Mouse (Mus musculus): Measurements from ENCODE around the gene Zfp874a. TPM values are rescaled to one million over a fixed set of nuclear protein-coding genes. Genes with fewer than 3 reads are reported as not detected.
"Not testable (repeated sequence)": the region's sequence is repeated elsewhere in the genome, so short reads cannot be mapped to it uniquely, and the experiment has no call there.

The Zfp874a gene
- total RNA-seq (2014; fragmentation: Nextera tagmentation) (8.7 and 14.3 TPM in 2 replicates), total RNA-seq (2017) (13.7 and 21.8 TPM in 2 replicates)

DNA sequence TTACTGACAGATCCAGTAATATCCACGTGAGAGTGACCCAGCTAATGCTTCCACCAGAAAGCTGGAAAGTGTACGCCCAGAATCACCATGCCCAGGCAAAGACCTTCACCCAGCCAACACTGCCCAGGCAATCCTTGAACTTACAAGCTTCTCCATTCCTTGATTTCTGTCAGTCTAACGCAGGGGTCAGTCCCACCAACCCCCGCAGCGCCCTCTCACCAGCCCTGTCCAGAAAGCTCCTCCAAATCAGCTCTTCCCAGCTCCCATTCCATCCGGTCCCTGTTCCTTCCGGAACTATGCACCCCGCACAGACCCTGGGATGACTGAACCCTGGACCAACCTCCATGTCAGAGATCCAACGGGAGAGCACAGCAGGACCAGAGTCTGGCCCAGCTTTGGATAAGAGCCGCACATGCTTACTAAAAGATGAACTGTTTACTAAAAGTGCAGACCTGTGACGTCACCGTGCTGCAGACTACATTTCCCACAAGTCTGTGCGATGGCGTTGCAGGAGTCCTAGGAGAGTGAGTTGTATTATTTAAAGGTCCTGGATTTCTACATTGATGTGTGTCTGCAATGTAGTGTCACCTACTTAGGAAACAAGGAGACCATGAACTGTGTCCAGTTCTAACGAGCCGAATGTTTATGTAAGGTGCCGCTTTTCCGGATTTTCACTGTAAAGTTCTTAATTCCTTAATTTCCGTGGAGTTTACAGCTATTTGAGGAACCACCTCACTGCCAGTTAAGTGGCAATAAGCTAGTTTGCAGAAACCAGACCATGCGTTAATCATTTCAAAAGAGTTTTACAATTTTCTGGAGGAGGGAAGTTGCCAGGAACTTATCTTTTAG lies at the start of gene Zfp874a:
Gene Zfp874a (minus strand): TSS at position 453 of the 849 bp plus-strand sequence.
- ATAC-seq (replicated peaks; ENCODE audit: low FRiP score, low TSS enrichment, poor library complexity, severe bottlenecking) = peak; percentile 100

DNA sequence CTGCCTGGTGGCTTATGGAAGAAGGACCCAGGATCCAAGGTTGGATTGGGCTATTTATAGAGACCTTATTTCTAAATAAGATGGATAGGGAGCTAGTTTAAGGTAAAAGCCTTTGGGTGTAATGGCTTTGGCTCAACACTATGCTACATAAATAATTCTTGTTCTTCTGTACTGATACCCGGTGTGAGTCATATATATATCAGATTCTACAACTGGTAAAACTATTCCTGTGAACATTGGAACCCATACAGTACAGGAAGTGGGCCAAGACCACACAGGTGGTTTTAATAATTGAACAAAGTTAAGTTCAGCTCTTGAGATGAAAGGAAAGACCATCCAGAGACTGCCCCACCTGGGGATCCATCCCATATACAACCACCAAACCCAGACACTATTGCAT lies 49.5 kb upstream of the Zfp874a start:
- no peak for ATAC-seq (replicated peaks; ENCODE audit: low FRiP score, low TSS enrichment, poor library complexity, severe bottlenecking)

DNA sequence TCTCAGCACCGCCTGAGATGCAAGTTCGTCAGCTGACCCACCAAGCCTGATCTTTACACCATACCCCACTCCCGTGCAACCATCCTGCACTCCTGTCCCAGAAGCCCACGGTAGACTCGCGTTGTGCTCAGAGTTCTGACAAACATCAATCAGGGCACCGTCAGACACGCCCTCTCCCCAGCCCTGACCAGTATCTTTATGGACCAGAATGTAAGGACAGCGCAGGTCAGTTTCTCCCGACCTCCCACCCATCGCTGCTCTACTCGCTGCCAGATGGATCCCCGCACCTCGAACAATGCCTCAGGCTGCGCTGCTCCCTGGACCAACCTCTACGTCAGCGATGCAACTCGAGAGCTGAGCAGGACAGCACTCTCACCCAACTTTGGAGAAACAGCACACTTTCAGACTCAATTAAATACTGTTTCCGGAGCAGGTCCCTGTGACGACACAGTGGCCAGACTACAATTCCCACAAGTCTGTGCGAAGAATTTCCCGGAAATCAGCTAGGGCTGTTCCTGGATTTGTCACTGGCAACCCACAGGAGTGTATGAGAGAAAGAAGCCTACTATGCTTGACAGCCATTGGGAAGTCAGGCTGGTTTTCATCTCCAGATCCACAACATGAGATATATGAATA lies 48.8 kb upstream of the Zfp874a start, which contains the start of gene Zfp58:
Gene Zfp58 (minus strand): TSS at position 472 of the 636 bp plus-strand sequence.
- ATAC-seq (replicated peaks; ENCODE audit: low FRiP score, low TSS enrichment, poor library complexity, severe bottlenecking) = peak; percentile 98

DNA sequence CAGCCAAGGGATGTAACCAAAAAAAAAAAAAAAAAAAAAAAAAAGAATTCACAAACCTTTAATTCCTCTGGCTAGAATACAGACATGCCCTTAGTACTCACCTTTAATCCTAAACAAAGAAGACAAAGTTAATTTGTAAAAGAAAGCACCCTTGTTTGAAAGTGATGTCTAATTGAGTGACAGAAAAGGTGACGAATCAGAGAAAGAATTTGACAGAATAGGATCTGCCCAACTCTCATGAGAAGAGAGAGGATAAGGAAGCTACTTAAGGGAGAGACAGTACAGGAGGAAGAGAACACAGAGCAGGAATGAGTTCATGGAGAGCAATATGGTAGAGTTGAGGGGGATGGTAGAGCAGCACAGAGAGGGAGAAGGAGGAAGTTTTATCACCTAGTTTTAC lies 44.2 kb upstream of the Zfp874a start:
- ATAC-seq (replicated peaks; ENCODE audit: low FRiP score, low TSS enrichment, poor library complexity, severe bottlenecking) = no peak

DNA sequence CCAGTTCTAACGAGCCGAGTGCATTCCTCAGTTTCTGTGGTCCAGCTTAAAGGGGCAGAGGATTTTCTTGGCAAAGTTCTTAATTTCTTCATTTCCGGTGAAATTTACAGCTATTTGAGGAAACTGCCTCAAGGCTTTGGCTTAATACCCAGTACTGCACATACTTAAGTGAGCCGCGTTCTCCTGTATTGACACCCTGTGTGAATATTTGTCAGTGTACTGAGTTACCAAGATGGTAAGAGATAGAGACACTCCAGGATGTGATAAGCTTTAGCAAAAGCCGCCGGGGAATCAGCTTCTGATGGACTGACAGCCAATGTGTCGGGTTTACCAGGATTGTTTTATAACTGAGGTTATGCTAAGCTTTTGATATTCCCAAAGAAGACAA lies 33.0 kb upstream of the Zfp874a start:
- peak; percentile 18 for ATAC-seq (replicated peaks; ENCODE audit: low FRiP score, low TSS enrichment, poor library complexity, severe bottlenecking)

DNA sequence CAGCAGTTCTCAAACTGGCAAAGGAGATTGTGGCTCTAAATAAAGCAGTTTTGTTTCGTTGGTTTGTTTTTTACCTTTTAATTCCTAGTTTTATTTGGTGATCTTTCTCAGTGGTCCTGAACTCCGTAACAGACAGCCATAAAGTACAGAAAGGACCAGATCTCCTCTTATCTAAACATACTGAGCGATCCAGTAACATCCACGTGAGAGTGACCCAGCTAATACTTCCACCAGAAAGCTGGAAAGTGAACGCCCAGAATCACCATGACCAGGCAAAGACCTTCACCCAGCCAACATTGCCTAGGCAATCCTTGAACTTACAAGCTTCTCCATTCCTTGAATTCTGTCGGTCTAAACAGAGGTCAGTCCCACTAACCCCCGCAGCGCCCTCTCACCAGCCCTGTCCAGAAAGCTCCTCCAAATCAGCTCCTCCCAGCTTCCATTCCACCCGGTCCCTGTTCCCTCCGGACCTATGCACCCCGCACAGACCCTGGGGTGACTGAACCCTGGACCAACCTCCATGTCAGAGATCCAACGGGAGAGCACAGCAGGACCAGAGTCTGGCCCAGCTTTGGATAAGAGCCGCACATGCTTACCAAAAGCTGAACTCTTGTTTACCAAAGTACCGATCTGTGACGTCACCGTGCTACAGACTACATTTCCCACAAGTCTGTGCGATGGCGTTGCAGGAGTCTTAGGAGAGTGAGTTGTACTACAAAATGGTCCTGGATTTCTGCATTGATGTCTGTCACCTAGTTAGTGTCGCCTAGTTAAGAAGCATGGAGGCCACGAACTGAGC lies 32.4 kb upstream of the Zfp874a start, which contains the start of gene Zfp874b:
Gene Zfp874b (minus strand): TSS at position 634 of the 799 bp plus-strand sequence.
- ATAC-seq (replicated peaks; ENCODE audit: low FRiP score, low TSS enrichment, poor library complexity, severe bottlenecking) = peak; percentile 97

DNA sequence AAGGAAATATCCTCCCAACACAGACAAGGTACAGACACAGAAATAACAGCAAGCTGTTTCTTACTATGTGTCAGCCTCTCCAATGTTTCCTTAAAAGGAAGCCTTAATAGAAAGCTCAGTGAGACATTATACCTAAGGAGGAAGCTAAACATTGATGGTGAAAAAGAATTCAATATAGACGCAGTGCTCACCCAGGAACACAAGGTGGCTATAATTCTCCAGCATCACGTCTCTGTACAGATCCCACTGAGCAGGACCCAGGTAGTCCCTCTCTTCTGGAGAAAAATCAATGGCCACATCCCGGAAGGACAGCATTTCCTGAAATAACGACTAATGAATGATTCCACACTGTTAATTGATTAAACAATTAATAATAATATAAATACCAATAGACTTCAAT lies 30.1 kb upstream of the Zfp874a start:
- no peak for ATAC-seq (replicated peaks; ENCODE audit: low FRiP score, low TSS enrichment, poor library complexity, severe bottlenecking)

DNA sequence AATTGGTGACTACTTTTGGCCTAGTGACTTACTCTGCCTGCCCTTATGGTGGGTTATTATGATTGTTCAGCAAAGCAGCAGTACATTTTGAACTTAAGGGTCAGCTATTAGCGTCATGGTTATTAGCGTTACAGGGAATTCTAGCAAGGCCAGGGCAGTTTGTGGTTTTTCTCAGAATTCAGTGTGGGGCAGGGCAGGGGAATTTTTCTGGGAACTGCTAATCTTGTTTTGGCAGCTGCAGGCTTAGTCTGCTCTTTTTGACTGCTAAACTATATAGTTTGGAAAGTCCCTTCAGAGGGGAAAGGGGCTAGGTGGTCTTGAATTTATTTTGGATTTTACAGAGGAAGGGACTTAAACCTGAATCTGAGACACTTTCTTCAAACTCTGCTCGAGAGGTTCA lies 17.9 kb upstream of the Zfp874a start:
- ATAC-seq (replicated peaks; ENCODE audit: low FRiP score, low TSS enrichment, poor library complexity, severe bottlenecking) = no peak

DNA sequence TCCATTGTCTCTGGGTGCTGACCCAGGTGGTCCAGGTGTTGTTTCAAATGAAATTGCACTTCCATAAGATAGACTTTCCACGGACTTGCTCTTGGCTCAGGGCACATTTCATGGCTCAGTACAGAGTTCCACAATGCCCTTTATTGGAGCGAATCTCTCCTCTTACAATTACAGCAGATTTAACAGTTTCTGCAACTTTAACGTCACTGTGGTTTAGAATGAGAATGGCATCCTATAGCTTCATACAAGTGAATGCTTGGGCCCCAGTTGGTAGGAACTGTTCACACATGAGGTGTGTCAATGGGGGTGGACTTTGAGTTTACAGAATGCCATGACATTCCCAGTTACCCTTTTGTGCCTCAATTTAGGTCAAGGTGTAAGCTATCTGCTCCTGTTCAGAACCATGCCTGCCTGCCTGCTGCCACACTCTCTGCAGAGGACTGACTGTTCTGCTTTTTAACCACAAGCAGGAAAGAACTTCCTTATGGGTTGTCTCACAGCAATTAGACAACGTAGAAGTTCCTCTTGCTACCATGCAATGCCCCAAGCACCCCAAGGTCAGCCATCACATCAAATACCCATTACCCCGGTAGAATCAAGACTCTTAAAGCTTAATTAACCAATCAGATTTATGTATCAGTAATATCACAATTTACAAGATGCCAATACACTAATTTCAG lies 12.2 kb upstream of the Zfp874a start:
- not testable (repeated sequence) for ATAC-seq (replicated peaks; ENCODE audit: low FRiP score, low TSS enrichment, poor library complexity, severe bottlenecking)

DNA sequence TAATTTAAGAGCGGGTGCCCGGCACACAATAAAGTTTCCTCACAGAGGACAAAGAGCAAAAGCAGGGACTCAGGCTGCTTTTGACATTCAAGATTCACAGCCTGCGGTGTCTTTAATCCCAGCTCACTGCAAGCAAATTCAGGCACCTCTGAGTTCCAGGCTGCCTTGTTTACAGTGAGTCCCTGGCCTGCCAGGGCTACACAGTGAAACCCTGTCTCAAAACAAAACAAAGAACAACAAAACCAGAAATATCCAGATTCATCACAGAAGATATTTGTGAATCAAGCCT lies 541 bp upstream of the Zfp874a start:
- peak; percentile 25 for ATAC-seq (replicated peaks; ENCODE audit: low FRiP score, low TSS enrichment, poor library complexity, severe bottlenecking)

DNA sequence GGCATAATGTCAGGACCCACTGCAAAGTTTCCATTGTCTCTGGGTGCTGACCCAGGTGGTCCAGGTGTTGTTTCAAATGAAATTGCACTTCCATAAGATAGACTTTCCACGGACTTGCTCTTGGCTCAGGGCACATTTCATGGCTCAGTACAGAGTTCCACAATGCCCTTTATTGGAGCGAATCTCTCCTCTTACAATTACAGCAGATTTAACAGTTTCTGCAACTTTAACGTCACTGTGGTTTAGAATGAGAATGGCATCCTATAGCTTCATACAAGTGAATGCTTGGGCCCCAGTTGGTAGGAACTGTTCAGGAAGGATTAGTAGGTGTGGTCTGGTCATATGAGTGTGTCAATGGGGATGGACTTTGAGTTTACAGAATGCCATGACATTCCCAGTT lies 14.3 kb downstream of the Zfp874a start:
- ATAC-seq (replicated peaks; ENCODE audit: low FRiP score, low TSS enrichment, poor library complexity, severe bottlenecking) = not testable (repeated sequence)

DNA sequence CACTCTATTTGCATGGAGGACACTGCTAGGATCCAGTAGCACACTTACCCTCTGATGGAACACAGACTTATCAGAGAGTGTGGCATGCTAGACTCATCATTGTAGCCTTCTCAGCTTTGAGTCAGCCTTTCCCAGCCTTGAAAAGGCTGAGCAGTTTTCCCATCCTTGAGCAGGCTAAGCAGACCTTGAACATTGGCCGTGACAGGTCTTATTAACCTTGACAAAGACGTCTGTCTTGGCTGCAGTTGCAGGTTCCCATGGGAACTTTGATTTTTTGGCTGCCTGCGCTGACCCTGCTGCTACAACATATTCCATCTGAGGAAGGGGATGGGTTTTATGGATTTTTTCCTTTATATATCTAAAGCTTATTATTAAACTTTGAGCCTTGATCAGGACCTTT lies 23.3 kb downstream of the Zfp874a start:
- ATAC-seq (replicated peaks; ENCODE audit: low FRiP score, low TSS enrichment, poor library complexity, severe bottlenecking) = no peak

DNA sequence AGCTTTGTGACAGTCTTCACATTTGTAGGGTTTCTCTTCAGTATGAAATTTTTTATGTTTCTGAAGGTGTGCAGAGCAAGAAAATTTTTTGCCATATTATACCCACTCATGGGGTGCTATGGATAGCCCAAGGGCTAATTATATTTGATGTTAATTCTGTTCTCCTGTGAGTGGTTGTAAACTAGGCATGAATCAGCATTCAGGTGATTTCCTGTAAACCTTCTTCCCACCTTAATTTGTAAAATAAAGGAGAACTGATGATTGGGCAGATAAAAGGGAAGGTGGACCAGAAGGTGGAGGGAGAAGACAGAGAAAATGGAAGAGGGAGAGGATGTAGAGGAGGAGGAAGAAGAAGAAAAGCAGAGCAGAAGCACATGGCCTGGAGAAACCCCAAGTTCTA lies 25.7 kb downstream of the Zfp874a start:
- ATAC-seq (replicated peaks; ENCODE audit: low FRiP score, low TSS enrichment, poor library complexity, severe bottlenecking) = not testable (repeated sequence)

DNA sequence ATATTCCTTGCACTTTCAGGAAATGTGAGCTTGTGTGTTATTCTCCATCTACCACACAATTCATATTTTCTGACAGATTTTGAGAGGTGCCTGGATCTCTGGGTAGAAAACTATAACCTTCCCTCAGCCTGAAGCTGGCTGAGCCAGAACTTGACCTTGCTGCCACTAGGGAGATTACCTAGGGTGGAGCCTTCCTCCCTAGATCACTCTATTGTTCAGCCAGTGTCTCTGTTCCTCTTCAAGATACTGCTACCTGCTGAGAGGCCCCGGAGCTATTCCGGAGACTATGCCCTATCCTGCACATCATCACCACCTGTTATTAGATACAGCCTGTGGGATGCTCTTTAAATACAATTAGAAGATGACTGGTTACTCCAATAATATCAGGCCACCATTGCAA lies 28.9 kb downstream of the Zfp874a start:
- not testable (repeated sequence) for ATAC-seq (replicated peaks; ENCODE audit: low FRiP score, low TSS enrichment, poor library complexity, severe bottlenecking)

DNA sequence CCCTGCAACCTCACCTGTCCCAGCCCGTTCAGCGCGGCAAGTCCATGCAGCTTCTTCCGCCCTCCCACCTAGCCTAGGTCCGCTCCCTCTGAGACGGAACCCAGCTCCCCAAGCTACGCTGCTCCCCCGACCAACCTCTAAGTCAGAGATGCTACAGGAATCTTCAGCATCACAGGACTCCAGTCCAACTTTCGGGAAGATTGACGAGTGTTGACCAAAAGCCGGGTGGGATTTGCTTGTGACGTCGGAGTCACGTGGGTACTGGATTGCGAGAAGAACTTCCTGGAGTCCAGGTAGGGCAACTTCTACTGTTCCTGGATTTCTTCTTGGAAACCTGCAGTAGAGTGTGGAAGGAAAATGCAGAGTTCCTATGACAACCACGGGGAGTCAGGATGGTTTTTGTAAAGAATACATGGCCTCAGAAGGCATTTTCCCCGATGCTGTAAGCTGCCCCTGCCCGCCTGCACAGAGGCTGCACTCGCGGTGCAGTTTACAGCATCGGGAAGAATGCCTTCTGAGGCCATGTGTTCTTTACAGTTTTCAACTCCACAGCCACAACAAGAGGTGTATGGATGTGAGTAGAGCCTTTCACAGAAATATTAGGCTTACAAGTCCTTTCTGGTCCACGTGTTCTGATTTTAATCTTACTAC lies 30.1 kb downstream of the Zfp874a start, which contains the start of gene Zfp459:
Gene Zfp459 (minus strand): TSS at position 212 of the 651 bp plus-strand sequence.
- ATAC-seq (replicated peaks; ENCODE audit: low FRiP score, low TSS enrichment, poor library complexity, severe bottlenecking) = peak; percentile 82

DNA sequence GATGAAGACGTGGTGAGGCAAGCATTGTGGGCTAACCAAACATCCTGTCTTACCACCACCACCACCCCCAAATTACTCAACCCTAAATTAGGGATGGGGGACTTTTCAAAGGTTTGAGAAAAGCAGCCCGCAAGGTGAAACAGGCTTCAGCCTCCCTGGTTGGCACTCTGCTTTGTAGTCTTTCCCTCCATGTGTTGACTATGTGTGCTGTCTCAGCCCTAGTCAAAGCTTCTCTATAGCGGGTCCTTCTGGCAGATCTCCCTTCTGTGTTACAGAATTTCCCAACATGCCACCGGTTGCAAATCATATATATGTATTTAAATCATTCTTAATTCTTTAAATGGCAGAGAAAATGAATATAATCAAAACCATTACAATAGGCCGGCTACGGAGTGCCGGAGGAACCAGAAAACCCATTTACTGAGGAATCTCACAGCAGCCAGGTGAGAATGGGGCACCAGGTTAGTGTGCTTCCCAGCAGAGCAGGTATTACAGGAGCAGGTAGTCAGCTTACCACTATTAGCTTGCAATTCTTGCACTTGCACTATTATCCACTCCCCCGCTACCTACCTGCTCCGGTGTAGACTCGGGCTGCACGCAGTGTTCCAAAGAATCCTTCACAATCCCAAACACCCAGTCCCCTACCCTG lies 30.7 kb downstream of the Zfp874a start:
- no peak for ATAC-seq (replicated peaks; ENCODE audit: low FRiP score, low TSS enrichment, poor library complexity, severe bottlenecking)

DNA sequence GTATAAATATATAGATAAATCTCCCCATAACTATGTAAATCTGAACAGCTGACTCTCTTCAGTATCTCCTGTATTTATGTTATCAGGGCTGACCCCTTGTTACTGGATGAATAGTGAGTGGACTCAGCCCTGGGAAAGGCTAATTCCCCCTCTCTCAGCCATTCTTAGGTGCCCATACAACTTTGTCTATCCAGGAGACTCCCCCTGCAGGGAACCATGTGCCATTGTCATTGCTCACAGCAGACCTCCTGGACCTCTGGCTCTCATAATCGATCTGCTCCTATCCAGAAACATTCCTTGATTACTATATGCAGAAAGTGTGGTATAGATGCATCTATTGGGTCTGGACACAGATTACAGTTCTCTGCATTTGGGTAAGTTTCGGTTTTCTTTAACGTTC lies 34.6 kb downstream of the Zfp874a start:
- 0 out of 2 replicates have a peak, but pooled peaks have one; percentile 35 for ATAC-seq (replicated peaks; ENCODE audit: low FRiP score, low TSS enrichment, poor library complexity, severe bottlenecking)

DNA sequence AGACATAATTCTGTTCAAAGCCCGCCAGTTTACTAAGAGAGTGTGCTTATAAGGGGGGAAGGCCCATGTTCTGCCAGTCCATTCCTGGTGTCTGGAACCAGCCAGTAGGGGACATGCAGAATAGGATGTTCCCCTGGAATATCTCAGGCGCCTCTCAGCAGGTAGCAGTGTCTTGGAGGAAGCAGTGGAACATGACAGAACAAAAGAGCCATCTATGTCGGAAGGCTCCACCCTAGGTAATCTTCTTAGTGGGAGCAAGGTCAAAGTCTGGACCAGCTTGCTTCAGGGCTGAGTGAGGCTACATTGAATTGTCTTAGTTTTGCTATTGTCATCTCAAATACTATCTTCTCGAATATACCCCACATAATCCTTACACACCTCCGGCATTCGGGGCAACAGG lies 35.7 kb downstream of the Zfp874a start:
- no peak for ATAC-seq (replicated peaks; ENCODE audit: low FRiP score, low TSS enrichment, poor library complexity, severe bottlenecking)

Measured in megakaryocyte-erythroid progenitor cell, adult 5-6 weeks (primary cell).